Mouse (Mus musculus) cerebellum, adult 18-20 months (tissue): ENCODE measurements at regions not wholly inside any gene's neighbourhood (a gene's known extent, or its start where the extent isn't known, plus 50 kb on each side); places are given as distances from the start of the nearest gene placed in this dataset.

ENCODE experiments used
- DNase-seq, 2 experiments: peaks; one replicate each; pipeline ENCODE4 v3.0.0; 2021

- no peak for DNase-seq
Observed at GRCm38 (mm10) chr5:133812216-133812615, 287.3 kb upstream of the Castor2 start.

DNA sequence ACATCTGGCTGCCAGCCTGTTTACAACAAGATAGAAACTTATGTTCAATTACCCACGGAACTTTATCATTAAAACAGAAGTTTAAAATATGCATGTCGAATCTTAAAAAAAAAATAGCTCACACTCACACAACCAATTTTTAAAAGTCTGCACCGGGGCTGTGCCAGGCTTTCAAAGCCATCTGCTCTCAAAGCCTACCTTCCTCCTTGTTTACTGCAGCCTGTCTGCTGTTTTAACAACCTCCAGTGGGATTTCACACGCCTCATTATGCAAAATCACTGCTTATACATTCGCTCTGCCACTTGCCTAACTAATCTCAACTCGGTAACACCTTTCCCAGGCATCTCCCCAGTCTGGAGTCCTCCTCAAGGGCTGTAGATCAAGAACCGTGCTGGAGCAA, 292.6 kb upstream of the Castor2 start:
- DNase-seq, result no peak

DNA sequence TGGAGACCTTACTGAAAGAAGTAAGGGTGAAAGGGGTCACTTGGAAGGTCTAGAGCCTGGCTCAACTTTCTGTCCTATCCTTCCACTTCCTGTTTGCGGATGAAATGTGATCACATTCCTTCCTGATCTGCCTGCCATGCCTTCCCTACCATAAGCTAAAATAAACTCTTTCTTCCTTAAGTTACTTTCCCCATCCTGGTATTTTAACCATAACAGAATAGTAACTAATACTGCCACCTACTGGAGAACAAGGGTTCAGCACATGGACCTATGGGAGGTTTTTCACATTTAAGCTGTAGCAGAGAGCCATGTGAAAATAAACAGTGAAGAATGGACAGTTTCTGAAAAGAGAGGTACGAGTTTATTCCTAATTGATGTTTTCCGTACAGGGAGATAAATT, 297.5 kb upstream of the Castor2 start:
- DNase-seq, result no peak

DNA sequence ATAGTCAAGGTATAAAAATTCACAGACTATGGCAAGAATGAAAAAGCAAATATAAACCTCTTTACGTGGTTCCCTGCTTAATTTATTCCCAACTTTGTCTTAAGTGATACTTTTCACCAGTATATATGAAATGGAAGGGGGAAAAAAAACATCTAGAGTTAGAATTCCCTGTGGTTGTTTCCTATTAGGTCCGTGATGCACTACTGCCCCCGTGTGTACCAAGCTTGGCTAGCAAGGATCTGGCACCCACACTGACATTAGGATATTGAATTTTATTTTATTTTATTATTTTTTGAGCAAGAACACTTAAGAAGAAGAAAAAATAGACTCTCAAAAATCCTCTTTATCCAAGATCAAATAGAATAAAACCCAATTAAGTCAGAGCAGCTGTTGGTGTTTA, 303.9 kb upstream of the Castor2 start:
- peak; percentile 31 to 39 for DNase-seq

DNA sequence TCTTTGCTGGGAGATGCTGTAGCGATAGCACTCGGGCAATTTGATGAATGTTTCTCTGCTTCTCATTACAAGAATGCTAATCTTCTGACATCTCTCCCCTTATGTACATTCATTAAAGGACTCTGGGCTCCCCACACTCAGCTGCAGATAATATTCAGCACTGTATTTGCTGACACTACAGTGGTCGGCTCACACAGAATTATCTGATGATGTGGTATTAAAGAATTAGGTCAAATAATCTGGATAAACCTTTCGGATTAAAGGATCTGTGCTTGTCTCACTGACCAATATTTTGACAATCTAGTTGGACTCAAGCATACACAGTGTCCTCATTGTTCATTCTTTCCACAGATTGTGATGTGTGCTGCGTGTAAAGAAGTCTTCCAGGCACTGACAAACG, 308.8 kb upstream of the Castor2 start:
- no peak for DNase-seq

DNA sequence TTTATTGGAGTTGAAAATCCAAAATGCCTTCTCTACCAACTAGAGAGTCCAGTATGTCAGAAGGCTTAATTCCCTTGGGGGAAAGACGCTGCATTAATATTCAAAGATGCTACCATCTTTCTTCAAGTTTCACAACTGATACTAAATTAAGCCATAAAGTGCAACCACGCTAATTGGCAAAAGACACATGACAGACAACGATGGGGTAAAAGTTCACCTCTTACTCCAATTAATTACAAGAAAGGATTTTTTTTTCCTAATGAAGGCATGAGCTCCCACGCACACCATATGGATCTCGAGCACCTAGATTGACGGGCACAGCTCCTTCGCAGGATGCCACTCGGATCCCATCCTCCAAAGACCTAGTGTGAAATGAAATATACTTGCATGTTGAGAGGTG, 311.5 kb upstream of the Castor2 start:
- no peak for DNase-seq

GRCm38 (mm10) chr5:133787491-133787890, 312.0 kb upstream of the Castor2 start:
- no peak for DNase-seq

DNA sequence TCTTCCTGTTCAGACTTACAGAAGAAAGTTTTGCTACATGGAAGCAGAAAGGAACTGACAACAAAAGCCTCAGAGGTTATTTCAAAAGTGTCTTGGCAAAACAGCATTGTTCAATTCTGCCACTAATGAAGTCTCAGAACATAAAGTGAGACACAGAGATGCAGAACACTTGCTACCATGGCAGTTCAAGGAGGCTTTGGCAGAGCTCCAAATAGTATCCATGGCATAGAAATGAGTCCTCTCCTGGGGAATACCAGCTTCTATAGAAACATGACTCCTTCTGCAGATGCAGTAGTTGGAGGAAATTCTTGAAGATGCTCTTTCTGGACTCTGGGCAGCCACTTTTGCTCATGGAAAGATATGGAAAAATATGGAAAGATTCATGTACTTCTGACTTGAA, 322.9 kb upstream of the Castor2 start:
- DNase-seq, result no peak

GRCm38 (mm10) chr5:133774116-133774515, 325.4 kb upstream of the Castor2 start:
- DNase-seq, result no peak

DNA sequence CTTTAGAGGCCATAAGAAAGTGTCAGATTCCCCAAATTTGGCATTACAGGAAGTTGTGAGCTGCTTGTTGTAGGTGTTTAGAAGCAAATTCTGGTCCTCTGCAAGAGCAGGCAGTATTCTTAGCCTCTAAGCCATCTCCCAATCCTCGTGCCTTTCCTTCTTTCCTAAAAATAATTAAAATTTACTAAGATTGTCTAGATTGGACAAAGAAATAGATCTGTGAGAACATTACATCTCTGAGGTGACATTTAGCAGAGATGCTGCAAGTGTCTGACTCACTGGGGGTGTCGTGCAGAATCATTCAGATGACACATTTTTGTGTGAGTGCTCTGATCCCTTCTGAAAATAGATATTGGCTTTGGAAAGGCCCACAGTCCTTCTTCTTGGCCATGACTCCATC, 330.7 kb upstream of the Castor2 start:
- no peak for DNase-seq

GRCm38 (mm10) chr5:133757817-133758216, 341.7 kb upstream of the Castor2 start:
- no peak for DNase-seq

GRCm38 (mm10) chr5:133754180-133754579, 345.3 kb upstream of the Castor2 start:
- no peak for DNase-seq

GRCm38 (mm10) chr5:133753461-133754160, 345.9 kb upstream of the Castor2 start:
- peak; percentile 31 to 45 for DNase-seq

DNA sequence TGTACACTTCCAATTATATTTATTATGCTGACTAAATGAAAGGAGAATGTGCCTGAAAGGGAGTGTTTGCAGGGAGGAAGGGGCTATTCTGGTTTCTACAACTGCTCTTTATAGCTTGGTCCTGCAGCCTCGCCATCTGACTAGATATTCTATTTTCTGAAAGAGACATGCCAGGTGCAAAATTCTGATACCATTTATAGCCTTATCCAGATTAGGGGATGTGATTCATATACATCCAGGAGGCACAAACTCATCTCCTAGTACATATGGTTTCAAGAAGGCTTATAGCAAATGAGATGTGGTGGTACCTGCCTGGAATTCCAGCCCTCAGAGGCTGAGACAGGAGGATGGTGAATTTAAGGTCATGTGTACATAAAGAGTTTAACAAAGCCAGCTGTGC, 352.6 kb upstream of the Castor2 start:
- no peak for DNase-seq

DNA sequence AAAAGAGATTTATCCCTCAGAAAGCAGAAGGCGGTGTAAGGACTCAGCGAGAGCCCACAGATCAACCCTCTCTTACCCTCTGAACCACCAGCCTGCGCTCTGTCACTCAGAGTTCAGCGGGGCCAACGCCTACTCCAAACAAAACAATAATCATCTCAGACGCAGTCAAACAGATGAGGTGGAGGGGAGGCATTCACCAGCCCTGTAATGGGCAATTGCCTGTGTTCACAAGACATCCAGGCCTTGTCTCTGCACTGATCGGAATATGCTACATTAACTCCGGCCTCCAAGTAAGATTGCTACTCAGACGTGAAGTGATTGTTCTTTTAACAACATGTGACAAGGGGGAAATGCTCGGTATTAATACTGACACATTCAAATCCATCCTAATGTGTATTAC, 353.1 kb upstream of the Castor2 start:
- DNase-seq, result no peak

DNA sequence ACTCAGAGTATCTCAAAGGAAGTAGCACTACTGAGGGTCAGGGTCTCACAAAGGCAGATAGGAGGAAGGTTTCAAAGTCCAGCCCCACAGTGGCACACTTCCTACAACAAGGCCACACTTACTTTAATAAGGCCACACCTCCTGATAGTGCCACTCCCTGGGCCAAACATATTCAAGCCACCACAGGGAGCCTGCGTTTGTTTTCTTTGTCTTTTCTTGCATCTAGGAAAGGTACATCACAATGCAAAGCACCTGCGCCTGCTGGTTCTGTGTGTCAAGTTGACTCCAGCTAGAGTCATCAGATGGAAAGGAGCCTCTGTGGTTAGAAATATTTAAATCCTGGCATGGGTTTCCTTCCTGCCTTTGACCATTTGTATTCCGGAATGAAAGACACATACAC, 355.4 kb upstream of the Castor2 start:
- no peak for DNase-seq

DNA sequence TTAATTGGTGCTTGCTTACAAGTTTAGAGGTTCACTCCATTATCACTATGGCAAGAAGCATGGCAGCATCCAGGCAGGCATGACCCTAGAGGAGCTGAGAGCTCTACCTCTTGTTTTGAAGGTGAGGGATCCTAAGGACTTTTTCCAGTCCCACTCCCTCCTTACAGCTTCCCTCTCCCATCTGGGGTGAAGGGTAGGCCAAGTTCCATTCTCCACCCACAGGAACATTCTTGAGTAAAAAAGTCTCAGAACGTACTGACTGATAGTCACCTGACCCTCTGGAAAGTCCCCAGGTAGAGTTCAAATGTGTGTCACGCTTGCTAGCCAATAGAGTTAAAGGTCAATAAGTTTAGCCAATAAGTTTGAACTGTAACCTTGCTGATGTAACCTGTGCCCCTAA, 355.9 kb upstream of the Castor2 start:
- DNase-seq, result no peak

DNA sequence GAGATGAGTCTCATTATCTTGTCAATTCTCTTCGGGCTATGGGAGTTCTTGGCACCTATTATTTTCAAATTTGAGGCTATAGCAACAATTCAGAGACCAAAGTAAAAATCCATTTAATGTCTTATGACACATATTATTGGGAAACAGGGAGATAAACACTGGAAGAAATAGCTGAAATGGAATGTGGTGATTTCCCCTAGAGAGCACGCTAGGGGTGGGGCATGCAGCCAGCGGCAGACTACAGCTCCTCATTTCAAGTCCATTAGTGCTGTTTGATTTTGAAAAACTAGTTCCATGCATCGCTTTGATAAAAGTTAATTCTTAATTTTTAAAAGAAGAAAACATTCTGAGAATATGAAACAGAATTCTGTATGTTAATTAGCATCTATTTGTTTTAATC, 367.6 kb upstream of the Castor2 start:
- DNase-seq, result no peak

DNA sequence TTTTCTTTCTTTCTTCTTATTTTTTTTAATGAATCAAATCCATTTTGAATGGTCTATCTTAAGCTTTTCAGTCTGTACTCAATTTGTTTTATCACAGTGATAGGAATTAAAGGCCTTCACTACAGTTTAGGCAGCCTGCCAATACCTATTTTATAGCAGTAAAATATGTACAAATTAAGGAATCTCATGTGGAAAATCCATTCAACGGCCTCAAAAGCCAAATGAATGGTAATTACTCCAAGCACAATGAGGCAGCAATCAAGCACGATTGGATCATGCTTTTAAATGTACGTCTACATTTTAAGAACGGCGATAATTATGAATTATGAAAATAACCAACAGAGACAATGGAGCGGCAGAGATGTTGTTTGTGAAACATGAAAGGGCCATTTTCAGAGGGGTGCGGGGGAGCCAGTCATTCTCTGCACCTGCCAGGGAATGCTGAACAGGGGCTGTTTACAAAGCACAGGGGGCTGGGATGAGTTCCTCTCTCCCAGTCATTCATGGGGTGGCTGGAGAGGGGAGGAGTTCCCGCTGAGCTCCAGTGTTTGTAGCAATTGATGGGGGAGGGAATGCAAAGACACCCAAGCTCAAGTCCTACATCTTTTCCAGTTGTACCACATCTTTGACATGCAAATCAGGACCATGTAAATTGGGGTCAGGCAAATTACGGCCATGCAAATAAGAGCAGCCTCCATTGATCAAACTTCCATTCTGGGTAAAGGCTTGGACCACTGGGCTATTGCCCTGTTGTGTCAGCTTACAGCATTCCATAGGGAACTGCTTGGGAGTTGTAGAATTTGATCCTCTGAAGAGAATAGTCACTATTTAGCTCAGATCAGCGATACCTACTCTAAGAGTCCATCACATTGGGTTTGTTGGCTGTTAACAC, 381.1 kb upstream of the Castor2 start:
- no peak for DNase-seq

DNA sequence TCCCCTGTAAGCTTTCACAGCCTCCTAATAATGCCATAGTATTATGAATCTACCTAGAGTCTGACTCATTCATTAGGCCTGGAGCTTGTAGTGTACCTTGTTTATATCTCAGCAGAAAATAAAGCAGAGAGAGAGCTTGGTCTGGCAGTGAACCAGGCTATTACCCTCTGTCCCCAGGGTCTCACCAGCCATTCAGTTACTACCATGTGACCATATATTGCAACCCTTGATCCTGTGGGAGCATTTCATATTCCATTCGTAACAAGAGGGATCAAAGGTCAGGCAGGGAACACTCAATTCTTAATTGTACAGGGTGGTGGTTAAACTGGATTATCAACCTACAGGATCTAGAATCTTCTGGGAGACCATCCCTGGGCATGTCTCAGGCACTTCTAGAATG, 383.7 kb upstream of the Castor2 start:
- no peak for DNase-seq

- no peak for DNase-seq
Observed at GRCm38 (mm10) chr5:133712652-133713051, 386.9 kb upstream of the Castor2 start.

DNA sequence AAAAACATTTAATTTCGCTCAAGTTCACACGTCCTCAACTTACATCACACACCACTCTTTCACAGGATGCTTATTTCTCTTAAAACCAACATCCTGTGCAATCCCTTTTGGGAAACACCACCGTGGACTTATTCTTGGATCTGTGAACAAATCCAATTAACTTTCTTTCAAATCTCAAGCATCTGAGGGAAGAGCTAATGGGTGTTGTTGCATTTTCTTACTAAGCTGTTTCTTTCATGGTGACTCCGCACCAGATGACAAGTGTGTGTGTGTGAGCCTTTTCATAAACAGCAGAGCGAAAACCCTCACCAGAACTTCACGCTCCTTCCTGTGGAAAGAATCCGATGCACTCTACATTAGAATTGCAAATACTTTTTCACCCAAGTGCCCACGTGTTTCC, 390.6 kb upstream of the Castor2 start:
- DNase-seq, result no peak

DNA sequence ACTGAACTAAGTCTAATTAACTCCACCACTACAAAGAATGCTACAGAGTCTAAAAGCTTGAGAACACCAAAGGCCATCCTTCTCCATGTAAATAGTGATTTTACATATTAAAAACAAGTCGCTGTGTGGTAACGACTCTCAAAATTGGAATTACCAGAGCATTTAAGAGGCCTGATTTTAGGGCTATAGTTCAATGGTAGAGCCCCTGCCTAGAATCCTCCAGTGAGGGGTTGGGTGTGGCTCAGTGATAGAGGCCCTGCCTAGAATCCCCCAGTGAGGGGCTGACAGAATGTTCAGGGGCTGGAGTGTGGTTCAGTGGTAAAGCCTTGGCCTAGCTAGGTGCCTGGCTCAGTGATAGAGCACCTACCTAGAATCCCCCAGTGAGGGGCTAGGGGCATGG, 413.3 kb upstream of the Castor2 start:
- DNase-seq, result no peak

GRCm38 (mm10) chr5:133683021-133683420, 416.5 kb upstream of the Castor2 start:
- DNase-seq, result no peak
